Mouse (Mus musculus) midbrain, embryonic 12.5 days (tissue): ENCODE data around the gene Zbtb12. TPM values are rescaled to one million over a fixed set of nuclear protein-coding genes. Genes with fewer than 3 reads are reported as not detected.
"Not testable (repeated sequence)": the region's sequence is repeated elsewhere in the genome, so short reads cannot be mapped to it uniquely, and the experiment has no call there.

Experiments
- ATAC-seq: fragments of 200-750 bp; cut with Nextera tagmentation; 2 replicates; pipeline ENCODE4 v1.8.0; 2017; ENCODE audit warnings: low read depth, moderate TSS enrichment, moderate library complexity; ENCODE audit not compliant: low FRiP score
- H3K27ac ChIP-seq: fragments of 300-500 bp; sonication (generic); replicated peaks from 2 replicates; pipeline ENCODE4 v1.5.1; 2016; ENCODE audit warnings: mild to moderate bottlenecking
- H3K27me3 ChIP-seq: fragments of 300-500 bp; sonication (generic); 2 replicates; pipeline ENCODE4 v1.6.1; 2016; ENCODE audit warnings: mild to moderate bottlenecking
- H3K36me3 ChIP-seq: fragments of 300-500 bp; sonication (generic); 2 replicates; pipeline ENCODE4 v1.6.1; 2016
- H3K4me1 ChIP-seq: fragments of 300-500 bp; sonication (generic); 2 replicates; pipeline ENCODE4 v1.6.1; 2016
- H3K4me2 ChIP-seq: fragments of 300-500 bp; sonication (generic); replicated peaks from 2 replicates; pipeline ENCODE4 v1.6.1; 2016; ENCODE audit warnings: mild to moderate bottlenecking, moderate library complexity
- H3K4me3 ChIP-seq: fragments of 300-500 bp; sonication (generic); 2 replicates; pipeline ENCODE4 v1.5.1; 2016; ENCODE audit warnings: mild to moderate bottlenecking
- H3K9ac ChIP-seq: fragments of 300-500 bp; sonication (generic); replicated peaks from 2 replicates; pipeline ENCODE4 v1.6.1; 2016; ENCODE audit warnings: mild to moderate bottlenecking, moderate library complexity
- H3K9me3 ChIP-seq: fragments of 300-500 bp; sonication (generic); 2 replicates; pipeline ENCODE4 v1.6.1; 2016; ENCODE audit warnings: mild to moderate bottlenecking
- WGBS: fragments of 180-500 bp; shearing (Covaris S2); methylation state at CpG from one replicate; pipeline ENCODE4 v1.1.7; 2016; 5-methylcytosine and 5-hydroxymethylcytosine counted together
- polyA plus RNA-seq: library from polyadenylated mRNA; unstranded; fragments of >200 nt; fragmentation: Nextera tagmentation; extraction: Ambion mirVana; gene quantifications from 2 replicates; pipeline ENCODE4 v1.2.1, GENCODE M21; 2016

The Zbtb12 gene
- polyA plus RNA-seq, 1 experiment from 2014 or later: 11.4 TPM

DNA sequence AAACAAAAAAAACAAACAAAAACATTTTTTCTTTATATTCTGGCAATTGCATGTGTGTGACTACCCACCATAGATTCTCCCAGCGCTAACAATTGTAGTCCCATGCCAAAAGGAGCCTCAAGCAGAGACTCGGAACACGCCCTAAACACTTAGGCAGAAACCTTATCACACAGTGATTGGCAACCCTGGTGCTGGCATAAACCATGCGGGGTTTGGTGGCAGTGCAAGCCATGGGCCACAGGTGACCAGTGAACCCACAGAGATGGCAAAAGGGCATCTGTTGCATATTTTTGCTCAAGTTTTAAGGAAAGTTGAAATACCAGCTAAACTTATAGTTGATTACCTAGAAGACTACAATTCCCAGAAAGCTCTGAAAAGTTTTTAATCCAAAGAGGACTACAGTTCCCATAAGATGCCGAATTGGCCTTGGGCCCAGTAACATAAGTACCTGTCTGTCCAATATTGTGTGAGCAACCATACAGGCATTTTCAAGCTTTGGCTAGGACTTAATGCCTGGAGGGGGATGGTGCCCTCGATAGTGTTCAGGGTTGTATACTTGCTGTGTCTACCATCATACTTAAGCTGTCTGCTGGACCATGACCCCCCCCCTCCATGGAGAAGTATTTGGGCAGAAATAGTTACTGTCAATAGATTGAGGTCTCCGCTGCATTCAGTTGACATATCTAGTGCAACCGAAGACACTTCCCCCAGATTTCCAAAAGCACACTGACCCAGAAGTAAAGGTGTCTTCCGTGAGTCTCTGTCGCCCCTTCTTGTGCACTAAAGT is 18.3 kb downstream of the Zbtb12 start:
- Histone ChIP-seq H3K4me1 (peaks cover 50% of the 10 kb centered on the region), H3K9ac (peak overlapping the region; percentile 99), H3K9me3 (no peaks in the 10 kb centered on the region), H3K4me2 (peak overlapping the region; percentile 98), H3K4me3 (peak overlapping the region; percentile 100), H3K27me3 (no peaks in the 10 kb centered on the region), H3K27ac (peak overlapping the region; percentile 96), H3K36me3 (peaks cover 20% of the 10 kb centered on the region)
- no peak for ATAC-seq
- 22% methylated on average over 10 of the region's 10 CpGs for WGBS

DNA sequence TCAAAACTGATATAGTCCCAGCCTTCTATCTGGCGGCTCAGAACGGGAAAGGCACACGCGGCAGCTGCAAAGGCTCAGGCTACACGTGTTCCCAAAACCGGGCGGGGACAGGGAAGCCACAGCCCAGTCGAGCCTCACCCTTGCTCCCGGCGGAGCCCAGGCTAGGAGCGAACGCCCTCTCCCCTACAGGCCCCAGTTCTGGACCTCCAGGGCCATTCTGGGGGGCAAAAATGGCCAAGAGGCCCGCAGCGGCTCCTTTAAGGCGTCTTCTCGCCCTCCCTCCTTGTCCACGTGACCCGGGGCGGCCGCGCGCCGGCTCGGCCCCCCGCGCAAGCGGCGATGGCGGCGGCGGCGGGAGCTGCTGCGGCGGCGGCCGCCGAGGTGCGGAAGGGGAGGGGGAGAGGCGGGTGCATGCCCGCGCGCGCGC is 18.9 kb downstream of the Zbtb12 start, which contains the start of the genes C2 and Ehmt2:
Gene C2, minus strand, starts transcription at position 106 of the 427 bp plus-strand sequence.
Gene Ehmt2, plus strand, starts transcription at position 310 of the 427 bp plus-strand sequence.
- Histone ChIP-seq H3K4me1 (peaks cover 50% of the 10 kb centered on the region), H3K27ac (peak within 1 kb of the TSS; percentile 96), H3K9ac (peak within 1 kb of the TSS; percentile 99), H3K27me3 (no peaks in the 10 kb centered on the region), H3K36me3 (peaks cover 26% of the 10 kb centered on the region), H3K4me2 (peak within 1 kb of the TSS; percentile 98), H3K4me3 (peak within 1 kb of the TSS; percentile 100), H3K9me3 (no peaks in the 10 kb centered on the region)
- 2% methylated on average over 20 of the region's 44 CpGs for WGBS
- ATAC-seq: peak; percentile 27; the same call in 1 of the 2 replicates

DNA sequence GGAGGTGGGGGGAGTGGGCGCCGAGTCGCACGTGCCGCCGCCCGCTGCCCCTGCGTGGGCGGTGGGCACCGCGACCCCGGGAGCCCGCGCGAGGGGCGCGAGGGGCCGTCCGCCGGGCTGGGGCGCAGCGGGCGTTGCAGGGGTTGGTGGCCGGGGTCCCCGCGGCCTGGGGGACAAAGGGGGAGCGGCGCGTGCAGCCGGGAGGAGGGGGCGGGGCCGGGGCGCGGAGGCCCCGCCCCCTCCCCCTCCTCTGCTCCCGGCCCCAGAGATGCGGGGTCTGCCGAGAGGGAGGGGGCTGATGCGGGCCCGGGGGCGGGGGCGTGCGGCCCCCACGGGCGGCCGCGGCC is 19.4 kb downstream of the Zbtb12 start:
- peak overlapping the region; percentile 96 for H3K27ac ChIP-seq
- ATAC-seq: 0 out of 2 replicates have a peak, but pooled peaks have one; percentile 6
- peak overlapping the region; percentile 100 for H3K4me3 ChIP-seq
- H3K4me2 ChIP-seq: peak overlapping the region; percentile 98
- H3K27me3 ChIP-seq: no peaks in the 10 kb centered on the region
- H3K9me3 ChIP-seq: no peaks in the 10 kb centered on the region
- H3K4me1 ChIP-seq: peaks cover 46% of the 10 kb centered on the region
- peaks cover 30% of the 10 kb centered on the region for H3K36me3 ChIP-seq
- 0% methylated on average over 30 of the region's 47 CpGs for WGBS
- peak overlapping the region; percentile 99 for H3K9ac ChIP-seq

DNA sequence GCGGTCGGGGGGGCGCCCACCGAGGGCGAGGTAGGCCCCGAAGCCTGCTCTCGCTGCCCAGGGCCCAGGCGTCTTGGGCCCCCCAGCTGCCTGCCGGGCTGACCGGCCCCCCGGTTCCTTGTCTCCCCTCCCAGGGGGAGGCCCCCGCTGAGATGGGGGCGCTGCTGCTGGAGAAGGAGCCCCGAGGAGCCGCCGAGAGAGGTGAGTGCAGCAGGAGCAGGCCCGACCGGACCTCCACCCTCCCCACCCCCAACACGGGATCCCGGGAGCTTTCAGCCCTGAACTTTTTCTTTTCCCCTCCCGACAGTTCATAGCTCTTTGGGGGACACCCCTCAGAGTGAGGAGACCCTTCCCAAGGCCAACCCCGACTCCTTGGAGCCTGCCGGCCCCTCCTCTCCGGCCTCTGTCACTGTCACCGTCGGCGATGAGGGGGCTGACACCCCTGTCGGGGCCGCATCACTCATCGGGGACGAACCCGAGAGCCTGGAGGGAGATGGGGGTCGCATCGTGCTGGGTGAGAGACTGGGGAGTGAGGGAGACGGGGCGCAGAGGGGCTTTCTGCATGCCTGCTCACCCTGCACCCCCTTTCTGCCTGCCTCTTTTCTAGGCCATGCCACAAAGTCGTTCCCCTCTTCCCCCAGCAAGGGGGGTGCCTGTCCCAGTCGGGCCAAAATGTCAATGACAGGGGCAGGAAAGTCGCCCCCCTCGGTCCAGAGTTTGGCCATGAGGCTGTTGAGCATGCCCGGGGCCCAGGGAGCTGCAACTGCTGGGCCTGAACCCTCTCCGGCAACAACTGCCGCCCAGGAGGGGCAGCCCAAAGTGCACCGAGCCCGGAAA is 20.0 kb downstream of the Zbtb12 start:
- peak overlapping the region; percentile 96 for H3K27ac ChIP-seq
- WGBS: under 1% methylated on average over 43 of the region's 45 CpGs
- peak; percentile 14 for ATAC-seq
- no peaks in the 10 kb centered on the region for H3K27me3 ChIP-seq
- H3K4me2 ChIP-seq: peak overlapping the region; percentile 98
- peak overlapping the region; percentile 100 for H3K4me3 ChIP-seq
- peak overlapping the region; percentile 99 for H3K9ac ChIP-seq
- peaks cover 36% of the 10 kb centered on the region for H3K36me3 ChIP-seq
- H3K9me3 ChIP-seq: no peaks in the 10 kb centered on the region
- H3K4me1 ChIP-seq: peaks cover 43% of the 10 kb centered on the region

DNA sequence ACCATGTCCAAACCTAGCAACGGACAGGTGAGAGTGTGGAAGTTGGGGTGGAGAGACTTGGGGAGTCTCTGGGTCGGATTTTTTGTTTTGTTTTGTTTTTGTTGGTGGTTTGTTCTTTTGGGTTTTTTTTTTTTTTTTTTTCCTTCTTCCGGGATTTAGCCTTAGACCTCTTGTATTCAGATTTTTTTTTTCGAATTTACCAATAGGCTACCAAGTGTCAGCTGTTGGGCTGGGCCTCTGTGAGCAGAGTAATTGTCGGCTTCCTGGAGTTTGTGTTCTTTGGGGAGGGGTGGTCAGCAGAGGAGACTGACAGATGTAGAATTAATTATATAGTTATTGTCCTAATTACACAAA is 20.6 kb downstream of the Zbtb12 start:
- Histone ChIP-seq H3K4me3 (peak overlapping the region; percentile 100), H3K9ac (peak overlapping the region; percentile 99), H3K9me3 (no peaks in the 10 kb centered on the region), H3K27me3 (no peaks in the 10 kb centered on the region), H3K27ac (peak overlapping the region; percentile 96), H3K4me2 (peak overlapping the region; percentile 98), H3K4me1 (peaks cover 43% of the 10 kb centered on the region), H3K36me3 (peaks cover 42% of the 10 kb centered on the region)
- no peak for ATAC-seq
- WGBS: 7% methylated on average over 5 of the region's 5 CpGs

DNA sequence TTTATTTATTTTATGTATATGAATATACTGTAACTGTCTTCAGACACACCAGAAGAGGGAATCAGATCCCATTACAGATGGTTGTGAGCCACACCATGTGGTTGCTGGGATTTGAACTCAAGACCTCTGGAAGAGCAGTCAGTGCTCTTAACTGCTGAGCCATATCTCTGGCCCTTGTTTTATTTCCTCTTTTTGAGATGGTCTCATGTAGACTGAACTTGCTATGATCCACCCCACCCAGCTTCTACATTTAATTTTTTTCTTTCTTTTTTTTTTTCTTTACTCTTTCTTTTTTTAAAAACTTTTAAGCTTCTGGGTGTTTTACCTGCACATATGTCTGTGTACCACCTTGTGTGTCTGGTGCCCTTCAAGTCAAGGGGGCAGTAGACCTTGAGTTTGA is 21.5 kb downstream of the Zbtb12 start:
- ATAC-seq, H3K4me3 ChIP-seq, H3K27ac ChIP-seq, H3K9ac ChIP-seq, H3K9me3 ChIP-seq, H3K27me3 ChIP-seq: not testable (repeated sequence)
- 0 out of 2 replicates have a peak overlapping the region, but pooled peaks have one; percentile 98 for H3K4me2 ChIP-seq
- H3K4me1 ChIP-seq: peaks cover 36% of the 10 kb centered on the region
- H3K36me3 ChIP-seq: peaks cover 51% of the 10 kb centered on the region

DNA sequence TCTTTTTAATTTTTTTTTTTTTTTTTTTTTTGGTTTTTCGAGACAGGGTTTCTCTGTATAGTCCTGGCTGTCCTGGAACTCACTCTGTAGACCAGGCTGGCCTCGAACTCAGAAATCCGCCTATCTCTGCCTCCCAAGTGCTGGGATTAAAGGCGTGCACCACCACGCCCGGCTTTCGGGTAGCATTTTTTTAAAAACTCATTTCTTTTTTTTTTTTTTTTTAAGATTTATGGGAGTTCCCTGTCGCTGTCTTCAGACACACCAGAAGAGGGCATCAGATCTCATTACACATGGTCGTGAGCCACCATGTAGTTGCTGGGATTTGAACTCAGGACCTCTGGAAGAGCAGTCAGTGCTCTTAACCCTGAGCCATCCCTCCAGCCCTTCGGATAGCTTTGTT is 22.7 kb downstream of the Zbtb12 start:
- peaks cover 25% of the 10 kb centered on the region for H3K4me1 ChIP-seq
- H3K9me3 ChIP-seq, H3K27ac ChIP-seq, ATAC-seq, H3K9ac ChIP-seq, H3K4me3 ChIP-seq, H3K27me3 ChIP-seq, H3K4me2 ChIP-seq: not testable (repeated sequence)
- peaks cover 54% of the 10 kb centered on the region for H3K36me3 ChIP-seq
- WGBS: 96% methylated on average over 9 of the region's 10 CpGs

DNA sequence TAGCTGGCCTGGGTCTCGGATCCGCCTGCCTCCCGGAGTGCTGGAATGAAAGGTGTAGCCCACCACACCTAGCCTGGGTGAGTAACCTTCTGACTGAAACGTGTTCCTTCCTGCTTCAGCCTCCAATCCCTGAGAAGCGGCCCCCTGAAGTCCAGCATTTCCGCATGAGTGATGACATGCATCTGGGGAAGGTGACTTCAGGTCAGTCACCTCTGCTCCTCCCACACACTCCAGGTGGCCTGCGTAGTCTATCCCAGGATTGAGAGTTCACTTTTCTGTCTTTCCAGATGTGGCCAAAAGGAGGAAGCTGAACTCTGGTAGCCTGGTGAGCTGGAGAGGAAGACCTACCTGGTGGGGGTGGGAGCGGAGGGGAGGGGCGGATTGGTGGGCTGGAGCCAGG is 23.6 kb downstream of the Zbtb12 start:
- Histone ChIP-seq H3K27ac (no peak overlapping the region), H3K4me1 (peaks cover 15% of the 10 kb centered on the region), H3K9me3 (no peaks in the 10 kb centered on the region), H3K9ac (no peak overlapping the region), H3K4me2 (no peak overlapping the region), H3K4me3 (no peak overlapping the region), H3K27me3 (no peaks in the 10 kb centered on the region), H3K36me3 (peaks cover 64% of the 10 kb centered on the region)
- ATAC-seq: no peak
- WGBS: 94% methylated on average over 9 of the region's 9 CpGs

DNA sequence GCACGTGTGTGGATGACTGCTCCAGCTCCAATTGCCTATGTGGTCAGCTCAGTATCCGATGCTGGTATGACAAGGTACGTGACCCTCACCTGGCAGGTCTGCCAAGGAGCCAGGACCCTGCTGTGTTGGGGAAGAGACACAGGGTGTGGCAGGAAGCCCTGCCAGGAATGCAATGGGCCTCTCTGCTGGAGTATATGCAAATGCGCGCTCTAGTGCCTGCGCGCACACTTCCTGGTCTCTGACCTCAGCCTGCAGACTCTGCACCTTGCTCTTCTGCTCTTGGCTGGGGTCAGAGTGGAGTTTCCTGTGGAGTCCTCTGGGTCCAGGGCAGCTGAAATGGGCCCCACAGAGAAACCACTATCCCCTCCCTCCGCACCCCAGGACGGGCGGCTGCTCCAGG is 31.7 kb downstream of the Zbtb12 start:
- no peak overlapping the region for H3K4me3 ChIP-seq
- H3K27ac ChIP-seq: no peak overlapping the region
- H3K9me3 ChIP-seq: no peaks in the 10 kb centered on the region
- 92% methylated on average over 10 of the region's 10 CpGs for WGBS
- no peak overlapping the region for H3K4me2 ChIP-seq
- no peaks in the 10 kb centered on the region for H3K27me3 ChIP-seq
- no peak overlapping the region for H3K9ac ChIP-seq
- H3K4me1 ChIP-seq: no peaks in the 10 kb centered on the region; the same call in 1 of the 2 replicates
- peaks cover 82% of the 10 kb centered on the region for H3K36me3 ChIP-seq
- ATAC-seq: no peak

DNA sequence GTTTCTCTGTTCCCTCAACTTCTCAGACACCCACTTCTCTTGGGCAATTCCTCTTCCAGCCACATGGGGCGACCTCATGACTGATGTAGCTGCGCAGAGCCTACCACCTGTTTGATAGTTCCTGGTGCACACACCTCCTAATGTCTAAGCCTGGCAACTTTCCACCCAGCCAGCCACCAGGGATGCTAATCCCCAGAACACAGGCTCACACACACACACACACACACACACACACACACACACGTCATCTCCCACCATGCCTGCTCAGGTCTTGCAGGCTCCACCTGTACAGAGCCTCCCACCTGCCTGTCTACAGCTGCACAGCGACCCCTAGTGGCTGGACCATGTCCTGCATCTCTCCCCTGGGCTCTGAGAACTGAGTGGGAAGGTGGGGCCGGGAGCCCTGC is 32.7 kb downstream of the Zbtb12 start:
- peak; percentile 45; the same call in 1 of the 2 replicates for ATAC-seq
- WGBS: 48% methylated on average over 5 of the region's 5 CpGs
- Histone ChIP-seq H3K4me3 (no peak overlapping the region), H3K9me3 (no peaks in the 10 kb centered on the region), H3K4me2 (no peak overlapping the region), H3K4me1 (no peaks in the 10 kb centered on the region; the same call in 1 of the 2 replicates), H3K9ac (no peak overlapping the region), H3K36me3 (peaks cover 72% of the 10 kb centered on the region), H3K27ac (no peak overlapping the region), H3K27me3 (no peaks in the 10 kb centered on the region)

DNA sequence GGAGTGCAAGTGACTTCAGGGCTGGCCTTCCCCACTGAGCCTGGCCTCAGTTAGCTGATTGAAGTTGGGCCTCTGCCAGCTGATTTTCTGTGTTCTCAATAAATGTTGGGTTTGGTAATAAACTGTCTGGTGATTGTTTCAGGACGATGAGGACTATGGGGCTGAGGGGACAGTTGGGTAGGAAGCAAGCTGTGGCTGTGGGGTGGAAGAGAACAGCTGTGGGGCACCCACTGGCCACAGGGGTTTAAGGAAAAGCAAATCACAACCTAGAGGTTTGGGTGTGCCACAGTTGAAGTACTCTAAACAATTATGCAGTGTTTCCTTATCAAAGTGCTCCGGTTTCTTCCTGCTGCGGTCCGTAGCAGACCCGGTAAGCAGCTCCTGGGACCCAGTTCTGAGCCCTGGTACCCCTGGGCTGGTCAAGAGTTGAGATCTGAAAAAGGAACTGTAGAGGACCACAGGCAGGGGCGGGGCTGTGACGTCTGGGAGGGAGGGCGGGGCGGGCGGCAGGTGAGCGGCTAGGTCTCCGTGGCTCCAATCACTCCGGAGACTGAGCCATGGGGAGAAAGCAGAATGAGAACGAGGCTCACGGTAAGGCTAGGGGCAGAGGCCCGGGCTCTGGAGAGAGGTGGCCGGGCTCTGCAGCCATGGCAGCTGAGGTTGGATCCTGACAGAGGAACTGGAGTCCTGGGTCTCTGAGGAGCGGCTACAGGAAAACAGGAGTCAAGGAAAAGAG is 34.8 kb downstream of the Zbtb12 start, which contains the start of gene Slc44a4:
Gene Slc44a4, plus strand, starts transcription at position 537 of the 736 bp plus-strand sequence.
- no peak within 1 kb of the TSS for H3K27ac ChIP-seq
- H3K9ac ChIP-seq: no peak within 1 kb of the TSS
- ATAC-seq: no peak
- H3K27me3 ChIP-seq: no peaks in the 10 kb centered on the region
- H3K36me3 ChIP-seq: peaks cover 51% of the 10 kb centered on the region
- no peaks in the 10 kb centered on the region for H3K9me3 ChIP-seq
- no peaks in the 10 kb centered on the region; the same call in 1 of the 2 replicates for H3K4me1 ChIP-seq
- no peak within 1 kb of the TSS for H3K4me2 ChIP-seq
- 34% methylated on average over 18 of the region's 18 CpGs for WGBS
- no peak within 1 kb of the TSS for H3K4me3 ChIP-seq
